ENCODE assay signal across 8 mouse cellular contexts in genomic region chr10:43527283-43528269, GRCm38 (mm10). TPM values are rescaled to one million over a fixed set of nuclear protein-coding genes. Genes with fewer than 3 reads are reported as not detected.
A peak's percentile ranks its signal among the peaks of the same experiment; 100 is the strongest.
DNase-seq lines count a peak whose midpoint lies in the region; ATAC-seq and TF ChIP-seq lines count a peak whose summit lies in the region.

No protein-coding gene starts in this region.

- ATAC-seq in hindbrain, embryonic 16.5 days = peak; percentile 88
- ATAC-seq in liver, embryonic 16.5 days (ENCODE audit: low read depth) = peak; percentile 82
- no peak for ATAC-seq in monocyte, adult 5-6 weeks (replicated peaks; ENCODE audit: insufficient number of reproducible peaks, low FRiP score, low TSS enrichment, poor library complexity, severe bottlenecking)

- H3K36me3 ChIP-seq in ES-E14 (ENCODE audit: control insufficient read depth, insufficient read depth, low read length, poor library complexity, severe bottlenecking) = peaks cover 39% of the 10 kb centered on the region
- peaks cover 34% of the 10 kb centered on the region for H3K36me3 ChIP-seq in hindbrain, embryonic 16.5 days (ENCODE audit: control insufficient read depth, insufficient read depth, low read length)
- peaks cover 11% of the 10 kb centered on the region for H3K36me3 ChIP-seq in liver, embryonic 16.5 days (ENCODE audit: control insufficient read depth, insufficient read depth)
- peaks cover 74% of the 10 kb centered on the region for H3K36me3 ChIP-seq in heart, embryonic 10.5 days

- DNase-seq in ES-E14 (ENCODE audit: low read depth, low spot score) = no peak
- DNase-seq in embryo, embryonic 10 days (ENCODE audit: low spot score) = peak; percentile 41
- no peak for DNase-seq in thymus, postnatal 36 days
- no peak for DNase-seq in heart, embryonic 10.5 days (ENCODE audit: low spot score)
- DNase-seq in heart, postnatal 4 days = no peak

- H3K9ac ChIP-seq in ES-E14 (ENCODE audit: insufficient read depth, low read depth, low read length, poor library complexity, severe bottlenecking) = peak overlapping the region; percentile 41
- peak overlapping the region; percentile 49 for H3K9ac ChIP-seq in hindbrain, embryonic 16.5 days (ENCODE audit: low read depth, low read length)
- H3K9ac ChIP-seq in liver, embryonic 16.5 days (ENCODE audit: low read depth, low read length) = no peak overlapping the region; the same call in 1 of the 2 replicates

- in situ Hi-C loops in ES-E14 (cut with MboI; ENCODE audit: low sequenced_read_pairs in 2 of 2, unreplicated experiment in 2 of 2) = no loop called here

- H3K27ac ChIP-seq in ES-E14 (ENCODE audit: insufficient read depth, low read depth, low read length, poor library complexity, severe bottlenecking) = peak overlapping the region; percentile 33
- H3K27ac ChIP-seq in hindbrain, embryonic 16.5 days (ENCODE audit: low read depth, low read length) = peak overlapping the region; percentile 81
- H3K27ac ChIP-seq in liver, embryonic 16.5 days (ENCODE audit: low read length) = peak overlapping the region; percentile 33; the same call in 1 of the 2 replicates
- H3K27ac ChIP-seq in heart, embryonic 10.5 days = no peak overlapping the region

- peaks cover 8 to 18% of the 10 kb centered on the region in 2 experiments; a peak in 3 of 4 replicates for H3K4me1 ChIP-seq in ES-E14 (ENCODE audit: control insufficient read depth in 2 of 2, insufficient read depth in 2 of 2, low read length in 2 of 2, poor library complexity in 1 of 2)
- peaks cover 12% of the 10 kb centered on the region for H3K4me1 ChIP-seq in hindbrain, embryonic 16.5 days (ENCODE audit: control insufficient read depth, insufficient read depth, low read depth, low read length)
- peaks cover 7% of the 10 kb centered on the region for H3K4me1 ChIP-seq in liver, embryonic 16.5 days (ENCODE audit: control insufficient read depth, low read depth, low read length)
- peaks cover 14% of the 10 kb centered on the region for H3K4me1 ChIP-seq in heart, embryonic 10.5 days

- H3K4me2 ChIP-seq in hindbrain, embryonic 16.5 days (ENCODE audit: low read length) = no peak overlapping the region
- H3K4me2 ChIP-seq in liver, embryonic 16.5 days (ENCODE audit: low read depth, low read length) = no peak overlapping the region

- H3K4me3 ChIP-seq in ES-E14 (ENCODE audit: insufficient read depth in 1 of 2, low read depth in 1 of 2, low read length in 2 of 2, poor library complexity in 1 of 2, severe bottlenecking in 1 of 2) = no peak overlapping the region; a peak in 2 of 4 replicates
- H3K4me3 ChIP-seq in hindbrain, embryonic 16.5 days (ENCODE audit: low read length) = no peak overlapping the region
- H3K4me3 ChIP-seq in liver, embryonic 16.5 days (ENCODE audit: low read depth, low read length) = no peak overlapping the region
- H3K4me3 ChIP-seq in heart, embryonic 10.5 days = no peak overlapping the region

- 27% methylated on average over 15 of the region's 15 CpGs for WGBS in hindbrain, embryonic 16.5 days
- WGBS in liver, embryonic 16.5 days (ENCODE audit: insufficient replicate concordance) = 48% methylated on average over 15 of the region's 15 CpGs
- WGBS in heart, embryonic 10.5 days = 61% methylated on average over 15 of the region's 15 CpGs

- no peaks in the 10 kb centered on the region for H3K9me3 ChIP-seq in ES-E14 (ENCODE audit: control insufficient read depth, insufficient read depth, low read depth, low read length)
- H3K9me3 ChIP-seq in hindbrain, embryonic 16.5 days (ENCODE audit: control insufficient read depth, low read length) = no peaks in the 10 kb centered on the region
- H3K9me3 ChIP-seq in liver, embryonic 16.5 days (replicated peaks; ENCODE audit: control insufficient read depth, low read length) = no peaks in the 10 kb centered on the region
- H3K9me3 ChIP-seq in heart, embryonic 10.5 days = no peaks in the 10 kb centered on the region

- H3K27me3 ChIP-seq in hindbrain, embryonic 16.5 days (replicated peaks; ENCODE audit: control insufficient read depth, insufficient read depth, low read length) = no peaks in the 10 kb centered on the region
- no peaks in the 10 kb centered on the region for H3K27me3 ChIP-seq in liver, embryonic 16.5 days (ENCODE audit: control insufficient read depth, insufficient read depth, low read depth, low read length)
- H3K27me3 ChIP-seq in heart, embryonic 10.5 days (ENCODE audit: insufficient read depth, poor library complexity, severe bottlenecking) = no peaks in the 10 kb centered on the region

TF ChIP-seq in ES-E14, 5 proteins besides CTCF, POLR2A, EP300 and RAD21:
- TF ChIP-seq CHD2 (IDR thresholded peaks at IDR 0.05; ENCODE audit: low read depth, low read length) (no peak), MAFK (IDR thresholded peaks at IDR 0.05; ENCODE audit: insufficient read depth, low read depth, low read length) (no peak), ZNF384 (IDR thresholded peaks at IDR 0.05; ENCODE audit: low read depth, low read length) (no peak), ZC3H11A (IDR thresholded peaks at IDR 0.05; ENCODE audit: borderline replicate concordance, low read depth, low read length) (no peak)

RNA-seq across cellular contexts. Expression of gene Gm9803, which starts 3.7 kb away (rescaled TPM):
- 13.3 and 20.6 TPM in 2 replicates for total RNA-seq in ES-E14 (2012; rRNA removed)
- polyA plus RNA-seq in hindbrain, embryonic 16.5 days (2015; fragmentation: Nextera tagmentation; extraction: Ambion mirVana) = 15.2 and 49.0 TPM in 2 replicates
- polyA plus RNA-seq in liver, embryonic 16.5 days (2015; fragmentation: Nextera tagmentation; extraction: Ambion mirVana) = 2.9 and 6.0 TPM in 2 replicates
- polyA plus RNA-seq in heart, embryonic 10.5 days (2016; fragmentation: Nextera tagmentation; extraction: Ambion mirVana) = 15.2 and 15.9 TPM in 2 replicates
- 2.1 to 13.0 TPM (median 8.4 TPM) in 3 replicates for total RNA-seq in monocyte, adult 5-6 weeks (2017)
- 1 to 10 TPM; 5.8 to 6.4 TPM for total RNA-seq in heart, postnatal 4 days (2021)

RNA-seq across cellular contexts. Expression of gene 1700021F05Rik, which starts 13.2 kb away (rescaled TPM):
- total RNA-seq in ES-E14 (2012; rRNA removed) = 30.0 and 32.9 TPM in 2 replicates
- 64.8 and 74.9 TPM in 2 replicates for polyA plus RNA-seq in hindbrain, embryonic 16.5 days (2015; fragmentation: Nextera tagmentation; extraction: Ambion mirVana)
- 21.6 and 26.4 TPM in 2 replicates for polyA plus RNA-seq in liver, embryonic 16.5 days (2015; fragmentation: Nextera tagmentation; extraction: Ambion mirVana)
- polyA plus RNA-seq in heart, embryonic 10.5 days (2016; fragmentation: Nextera tagmentation; extraction: Ambion mirVana) = 90.1 and 96.5 TPM in 2 replicates
- 40.7 to 52.8 TPM (median 51.9 TPM) in 3 replicates for total RNA-seq in monocyte, adult 5-6 weeks (2017)
- total RNA-seq in heart, postnatal 4 days (2021) = 10 to 100 TPM; 89.9 to 94.5 TPM

RNA-seq across cellular contexts. Expression of gene Bend3, which starts 48.9 kb away (rescaled TPM):
- 23.2 and 26.4 TPM in 2 replicates for total RNA-seq in ES-E14 (2012; rRNA removed)
- 1.6 and 3.3 TPM in 2 replicates for polyA plus RNA-seq in hindbrain, embryonic 16.5 days (2015; fragmentation: Nextera tagmentation; extraction: Ambion mirVana)
- 0.60 and 0.96 TPM in 2 replicates for polyA plus RNA-seq in liver, embryonic 16.5 days (2015; fragmentation: Nextera tagmentation; extraction: Ambion mirVana)
- 5.4 and 5.8 TPM in 2 replicates for polyA plus RNA-seq in heart, embryonic 10.5 days (2016; fragmentation: Nextera tagmentation; extraction: Ambion mirVana)
- 1.4 to 6.0 TPM (median 1.5 TPM) in 3 replicates for total RNA-seq in monocyte, adult 5-6 weeks (2017)
- total RNA-seq in heart, postnatal 4 days (2021) = 10 to 100 TPM; 13.8 to 15.2 TPM

RNA-seq across cellular contexts. Expression of gene Cd24a, which starts 50.5 kb away (rescaled TPM):
- total RNA-seq in ES-E14 (2012; rRNA removed) = 30.9 and 84.4 TPM in 2 replicates
- 546 and 598 TPM in 2 replicates for polyA plus RNA-seq in hindbrain, embryonic 16.5 days (2015; fragmentation: Nextera tagmentation; extraction: Ambion mirVana)
- 927 and 938 TPM in 2 replicates for polyA plus RNA-seq in liver, embryonic 16.5 days (2015; fragmentation: Nextera tagmentation; extraction: Ambion mirVana)
- 108 and 192 TPM in 2 replicates for polyA plus RNA-seq in heart, embryonic 10.5 days (2016; fragmentation: Nextera tagmentation; extraction: Ambion mirVana)
- total RNA-seq in monocyte, adult 5-6 weeks (2017) = 46.3 to 319 TPM (median 299 TPM) in 3 replicates
- total RNA-seq in heart, postnatal 4 days (2021) = 10 to 100 TPM; 14.6 to 22.6 TPM
